Mouse (Mus musculus) intestine, embryonic 14.5 days (tissue): ENCODE results near the gene Zfp36l2. TPM values are rescaled to one million over a fixed set of nuclear protein-coding genes. Genes with fewer than 3 reads are reported as not detected.

ENCODE experiments used
- ATAC-seq: fragments of 200-750 bp; cut with Nextera tagmentation; replicated peaks from 2 replicates; pipeline ENCODE4 v1.8.0; 2017; ENCODE audit warnings: low read depth, moderate number of reproducible peaks, moderate TSS enrichment, moderate library complexity; ENCODE audit not compliant: low FRiP score, low TSS enrichment
- DNase-seq: peaks from one replicate; pipeline ENCODE4 v3.0.0-alpha.2; 2018; ENCODE audit warnings: low spot score
- H3K27ac ChIP-seq: fragments of 300-500 bp; sonication (generic); 2 replicates; pipeline ENCODE4 v1.5.1; 2014; ENCODE audit warnings: low read depth, mild to moderate bottlenecking, control low read depth
- H3K27me3 ChIP-seq: fragments of 300-500 bp; sonication (generic); replicated peaks from 2 replicates; pipeline ENCODE4 v1.6.1; 2014; ENCODE audit warnings: low read length, control low read depth; ENCODE audit not compliant: control insufficient read depth, insufficient read depth
- H3K36me3 ChIP-seq: fragments of 300-500 bp; sonication (generic); 2 replicates; pipeline ENCODE4 v1.6.1; 2014; ENCODE audit warnings: low read length, control low read depth; ENCODE audit not compliant: control insufficient read depth, insufficient read depth
- H3K4me1 ChIP-seq: fragments of 300-500 bp; sonication (generic); replicated peaks from 2 replicates; pipeline ENCODE4 v1.6.1; 2014; ENCODE audit warnings: low read length, control low read depth, mixed read lengths; ENCODE audit not compliant: control insufficient read depth, insufficient read depth
- H3K4me2 ChIP-seq: fragments of 300-500 bp; sonication (generic); 2 replicates; pipeline ENCODE4 v1.6.1; 2014; ENCODE audit warnings: low read length
- H3K4me3 ChIP-seq: fragments of 300-500 bp; sonication (generic); 2 replicates; pipeline ENCODE4 v1.5.1; 2014; ENCODE audit warnings: low read depth, low read length, control low read depth, mixed read lengths
- H3K9ac ChIP-seq: fragments of 300-500 bp; sonication (generic); 2 replicates; pipeline ENCODE4 v1.6.1; 2014; ENCODE audit warnings: mild to moderate bottlenecking, low read length
- H3K9me3 ChIP-seq: fragments of 300-500 bp; sonication (generic); 2 replicates; pipeline ENCODE4 v1.6.1; 2016; ENCODE audit warnings: low read length, control low read depth; ENCODE audit not compliant: control insufficient read depth
- WGBS: fragments of 180-500 bp; shearing (Covaris S2); extraction: QIAGEN DNeasy Blood & Tissue Kit; methylation state at CpG from one replicate; pipeline ENCODE4 v1.1.7; 2014; 5-methylcytosine and 5-hydroxymethylcytosine counted together
- polyA plus RNA-seq: library from polyadenylated mRNA; unstranded; fragments of >200 nt; fragmentation: Nextera tagmentation; extraction: Ambion mirVana; gene quantifications from 2 replicates; pipeline ENCODE4 v1.2.1, GENCODE M21; 2014

Gene Zfp36l2
- polyA plus RNA-seq, 1 experiment from 2014 or later: 36.5 TPM

DNA sequence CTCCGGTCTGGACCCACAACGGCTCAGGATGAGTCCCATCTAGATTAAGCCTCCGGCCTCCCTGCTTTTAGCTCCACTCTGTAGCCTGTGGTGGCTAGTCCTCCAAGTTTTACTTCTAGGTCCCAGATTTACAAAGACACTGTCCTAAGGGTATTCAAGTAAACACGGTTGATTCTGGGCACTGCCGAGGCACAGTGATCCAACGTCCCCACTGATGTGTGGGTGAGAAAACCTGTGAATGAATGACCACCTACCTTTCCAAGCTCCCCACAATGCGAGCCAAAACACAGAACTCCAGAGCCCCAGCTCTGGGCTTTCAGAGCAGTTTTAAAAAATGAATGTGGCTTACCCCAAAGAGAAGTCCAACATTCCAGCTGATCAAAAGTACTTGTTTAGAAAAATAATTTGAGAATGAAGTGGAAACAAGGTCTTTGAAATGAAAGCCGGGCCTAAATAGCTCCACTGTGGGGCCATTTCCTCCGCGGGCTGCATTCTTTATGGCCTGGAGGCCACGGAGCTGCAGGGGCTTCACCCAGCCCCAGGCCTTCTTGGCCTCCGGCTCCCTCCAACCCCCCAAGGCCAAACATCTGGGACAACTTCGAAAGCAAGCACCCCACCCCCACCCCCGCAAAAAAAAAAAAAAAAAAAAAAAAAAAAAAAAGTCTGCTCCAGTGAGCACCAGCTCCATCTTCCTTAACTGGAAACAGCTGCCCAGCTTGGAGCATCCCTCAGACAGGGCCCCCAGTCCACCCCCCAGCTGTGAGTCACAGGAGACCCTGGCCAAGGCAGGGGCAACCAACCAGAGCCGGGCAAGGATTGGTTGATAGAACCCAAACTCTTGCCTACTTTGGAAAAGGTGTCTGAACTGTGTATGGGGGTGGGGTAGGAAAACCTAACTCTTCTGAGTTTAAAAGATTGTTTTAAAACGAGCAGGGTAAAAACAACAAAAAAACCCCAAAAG, 5.2 kb downstream of the Zfp36l2 start:
- H3K4me2 ChIP-seq: peak overlapping the region; percentile 54
- H3K9ac ChIP-seq: peak overlapping the region; percentile 45
- WGBS: 22% methylated on average over 15 of the region's 16 CpGs
- no peaks in the 10 kb centered on the region for H3K27me3 ChIP-seq
- H3K36me3 ChIP-seq: peaks cover 21% of the 10 kb centered on the region
- H3K27ac ChIP-seq: peak overlapping the region; percentile 85
- peak overlapping the region; percentile 33; the same call in 1 of the 2 replicates for H3K4me3 ChIP-seq
- peak; percentile 73 for DNase-seq
- no peaks in the 10 kb centered on the region for H3K9me3 ChIP-seq
- H3K4me1 ChIP-seq: peaks cover 38% of the 10 kb centered on the region
- no peak for ATAC-seq

DNA sequence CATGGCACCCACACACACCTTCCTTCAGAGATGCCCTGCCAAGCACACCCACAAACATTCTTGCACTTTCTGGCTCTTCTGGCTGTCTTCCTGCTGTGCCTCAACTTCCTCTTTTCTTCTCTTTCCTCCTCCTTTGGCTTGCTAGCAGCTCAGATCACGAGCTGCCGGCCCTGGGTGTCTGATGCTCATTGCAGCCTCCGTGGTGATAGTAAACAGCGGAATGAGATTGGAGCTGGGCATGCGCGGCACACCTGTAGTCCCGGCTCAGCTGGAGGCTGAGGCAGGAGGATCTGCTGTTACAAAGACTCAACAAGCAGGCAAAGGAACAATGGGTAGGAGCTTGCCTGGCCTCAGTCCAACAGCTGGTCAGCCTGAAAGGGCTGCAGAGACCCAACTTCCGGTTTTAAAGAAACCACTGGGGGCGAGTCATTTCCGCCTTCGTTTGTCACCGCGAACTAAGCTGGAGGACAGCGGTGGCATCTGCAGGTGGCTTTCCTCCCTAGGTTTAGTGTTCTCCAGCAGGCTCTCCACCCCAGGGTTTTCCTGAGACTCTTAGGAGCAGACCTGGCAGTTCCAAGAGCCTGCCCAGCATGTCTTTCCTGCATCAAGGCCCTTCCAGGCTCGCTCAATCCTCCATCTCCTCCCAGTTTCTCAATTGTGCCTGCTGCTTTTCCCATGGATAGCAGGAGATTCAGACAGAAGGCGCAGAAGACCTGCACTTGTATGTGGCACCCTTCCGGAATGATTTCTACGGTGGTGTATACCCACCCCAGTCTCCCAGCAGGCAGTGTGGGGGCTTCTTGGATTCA, 6.0 kb downstream of the Zfp36l2 start:
- no peak for ATAC-seq
- H3K4me1 ChIP-seq: peaks cover 41% of the 10 kb centered on the region

DNA sequence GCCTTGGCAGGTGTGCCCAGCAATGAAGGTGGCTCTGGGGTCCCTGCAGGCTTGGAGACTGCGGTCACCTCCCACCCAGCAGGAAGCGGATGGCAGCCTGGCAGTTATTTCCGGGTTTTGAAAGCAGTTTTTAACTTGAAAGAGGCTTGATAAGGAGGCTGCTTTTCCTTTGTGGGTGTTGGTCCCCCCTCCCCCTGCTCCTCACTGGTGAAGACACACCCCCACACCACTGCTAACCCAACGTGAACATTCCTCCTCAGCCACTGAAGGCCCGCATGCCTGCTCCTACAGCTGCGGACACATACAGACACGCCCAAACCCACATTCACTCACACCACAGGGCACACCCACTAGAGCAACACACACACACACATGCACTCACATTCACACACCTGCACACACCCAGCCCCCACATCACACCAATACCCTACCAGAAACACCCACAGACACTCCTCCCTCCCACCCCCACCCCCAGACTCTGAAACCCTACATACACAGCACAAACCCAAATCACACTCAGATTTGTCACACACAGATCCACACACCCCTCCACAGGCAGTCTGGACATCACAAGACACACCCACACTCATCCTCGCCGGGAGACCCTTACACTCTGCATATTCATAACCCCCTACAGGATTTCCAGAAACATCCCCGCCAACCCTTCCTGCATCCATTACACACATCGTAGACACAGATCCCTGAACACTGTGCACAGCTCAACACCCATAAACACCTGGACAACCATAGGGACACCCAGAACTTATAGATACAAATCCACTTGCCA, 6.8 kb downstream of the Zfp36l2 start:
- ATAC-seq (peak; percentile 40), DNase-seq (peak; percentile 75)
- Histone ChIP-seq H3K27me3 (no peaks in the 10 kb centered on the region), H3K9ac (0 out of 2 replicates have a peak overlapping the region, but pooled peaks have one; percentile 1), H3K27ac (peak overlapping the region; percentile 85), H3K4me3 (no peak overlapping the region), H3K4me2 (0 out of 2 replicates have a peak overlapping the region, but pooled peaks have one; percentile 11), H3K9me3 (no peaks in the 10 kb centered on the region), H3K36me3 (peaks cover 11% of the 10 kb centered on the region; the same call in 1 of the 2 replicates), H3K4me1 (peaks cover 41% of the 10 kb centered on the region)
- WGBS: 28% methylated on average over 11 of the region's 11 CpGs

More for the DNA sequence above, 6.0 kb downstream of the Zfp36l2 start:
- DNase-seq: peak; percentile 70
- Histone ChIP-seq H3K27ac (peak overlapping the region; percentile 85), H3K4me2 (peak overlapping the region; percentile 15; the same call in 1 of the 2 replicates), H3K4me3 (no peak overlapping the region), H3K9ac (no peak overlapping the region), H3K27me3 (no peaks in the 10 kb centered on the region), H3K9me3 (no peaks in the 10 kb centered on the region), H3K36me3 (peaks cover 19% of the 10 kb centered on the region)
- 62% methylated on average over 18 of the region's 18 CpGs for WGBS

GRCm38 (mm10) chr17:84179973-84180365, 7.8 kb downstream of the Zfp36l2 start:
- 0 out of 2 replicates have a peak, but pooled peaks cover 4% of the 10 kb centered on the region for H3K9me3 ChIP-seq
- peaks cover 2% of the 10 kb centered on the region; the same call in 1 of the 2 replicates for H3K36me3 ChIP-seq
- H3K4me2 ChIP-seq: no peak overlapping the region
- ATAC-seq: no peak
- WGBS: 51% methylated on average over 4 of the region's 4 CpGs
- peaks cover 41% of the 10 kb centered on the region for H3K4me1 ChIP-seq
- DNase-seq: peak; percentile 55
- no peak overlapping the region for H3K4me3 ChIP-seq
- H3K9ac ChIP-seq: no peak overlapping the region
- no peaks in the 10 kb centered on the region for H3K27me3 ChIP-seq
- peak overlapping the region; percentile 85 for H3K27ac ChIP-seq

DNA sequence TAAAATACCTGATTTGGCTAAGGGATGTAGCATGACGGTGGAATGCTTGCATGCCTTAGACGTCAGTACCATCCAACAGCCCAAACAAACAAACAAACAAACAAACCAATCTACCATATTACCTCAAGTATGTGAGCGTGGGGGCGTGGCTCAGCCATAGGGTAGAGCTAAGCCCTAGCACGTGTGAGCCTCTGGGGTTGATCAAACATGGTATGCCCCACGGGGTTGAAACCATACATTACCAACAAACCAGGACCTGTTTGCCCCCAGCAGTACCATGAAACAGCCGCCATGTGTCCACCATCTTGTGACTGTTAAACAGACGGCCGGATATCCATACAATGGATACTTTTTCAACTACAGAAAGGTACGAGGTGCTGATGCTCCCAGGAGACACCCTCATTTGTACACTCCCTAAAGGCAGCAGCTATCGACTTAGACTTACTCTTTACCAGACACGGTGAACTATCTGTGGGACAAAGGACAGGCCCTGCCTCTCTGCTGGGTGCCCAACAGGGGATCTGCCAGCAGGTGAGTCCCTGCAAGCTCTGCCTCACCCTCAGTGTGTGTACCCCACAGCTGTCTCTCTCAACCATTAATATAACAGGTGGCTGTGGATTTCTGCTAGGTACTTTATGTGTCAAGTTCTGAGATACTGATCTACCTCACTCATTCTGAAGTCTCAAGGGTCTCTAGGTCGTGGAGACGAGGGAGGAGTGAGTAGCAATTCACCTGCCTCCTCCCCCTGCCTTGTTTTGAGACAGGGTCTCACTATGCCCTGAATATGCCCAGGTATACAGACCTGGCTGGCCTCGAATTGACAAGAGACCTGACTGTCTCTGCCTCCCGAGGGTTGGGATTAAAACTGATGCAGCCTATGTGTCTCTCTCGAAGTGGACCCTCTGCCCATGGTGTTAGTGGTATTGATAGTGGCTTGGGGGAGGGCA, 8.4 kb downstream of the Zfp36l2 start:
- H3K27ac ChIP-seq: peak overlapping the region; percentile 85
- H3K4me3 ChIP-seq: no peak overlapping the region
- no peak overlapping the region for H3K4me2 ChIP-seq
- H3K9ac ChIP-seq: no peak overlapping the region
- H3K36me3 ChIP-seq: no peaks in the 10 kb centered on the region
- DNase-seq: peak; percentile 49
- WGBS: 89% methylated on average over 17 of the region's 17 CpGs
- no peaks in the 10 kb centered on the region for H3K27me3 ChIP-seq
- no peak for ATAC-seq
- H3K9me3 ChIP-seq: 0 out of 2 replicates have a peak, but pooled peaks cover 4% of the 10 kb centered on the region
- peaks cover 41% of the 10 kb centered on the region for H3K4me1 ChIP-seq

- Histone ChIP-seq H3K4me1 (peaks cover 31% of the 10 kb centered on the region), H3K27me3 (no peaks in the 10 kb centered on the region), H3K36me3 (no peaks in the 10 kb centered on the region), H3K9me3 (0 out of 2 replicates have a peak, but pooled peaks cover 4% of the 10 kb centered on the region), H3K27ac (no peak overlapping the region), H3K9ac (no peak overlapping the region), H3K4me2 (no peak overlapping the region), H3K4me3 (no peak overlapping the region)
- ATAC-seq (no peak), DNase-seq (peak; percentile 50)
- WGBS: 38% methylated on average over 8 of the region's 8 CpGs
Observed at GRCm38 (mm10) chr17:84177481-84177880, 10.3 kb downstream of the Zfp36l2 start.

- H3K9me3 ChIP-seq: 0 out of 2 replicates have a peak, but pooled peaks cover 4% of the 10 kb centered on the region
- H3K36me3 ChIP-seq: no peaks in the 10 kb centered on the region
- DNase-seq (no peak), ATAC-seq (no peak)
- peaks cover 21% of the 10 kb centered on the region for H3K4me1 ChIP-seq
- H3K27me3 ChIP-seq: no peaks in the 10 kb centered on the region
- H3K4me2 ChIP-seq: no peak overlapping the region
- 87% methylated on average over 7 of the region's 7 CpGs for WGBS
- no peak overlapping the region for H3K9ac ChIP-seq
- H3K4me3 ChIP-seq: no peak overlapping the region
- H3K27ac ChIP-seq: no peak overlapping the region
Observed at GRCm38 (mm10) chr17:84176446-84176845, 11.3 kb downstream of the Zfp36l2 start.
